Mouse (Mus musculus): ENCODE data around the gene Ccdc71l. TPM values are rescaled to one million over a fixed set of nuclear protein-coding genes. Genes with fewer than 3 reads are reported as not detected.

Gene Ccdc71l
- polyA plus RNA-seq, 1 experiment, result 4.0 TPM

DNA sequence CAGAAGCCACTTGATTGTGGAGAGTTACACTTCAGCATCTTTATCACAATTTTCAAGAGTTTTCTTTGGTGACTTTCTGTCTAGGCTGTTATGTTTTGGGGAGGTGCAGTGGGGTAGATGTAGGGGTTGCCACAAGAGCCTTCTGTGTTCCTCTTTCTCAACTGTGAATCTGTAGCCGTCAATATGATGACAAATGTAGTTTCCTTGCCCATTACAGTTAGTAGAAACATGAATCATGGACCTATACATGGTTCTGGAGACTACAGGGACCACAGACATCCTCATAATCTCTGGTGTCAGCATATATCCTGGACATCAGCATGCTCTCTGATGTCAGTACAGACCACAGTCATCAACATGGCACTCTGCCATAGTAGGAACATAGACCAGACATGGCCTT, 52.5 kb downstream of the Ccdc71l start:
- Histone ChIP-seq H3K4me3 (ENCODE audit: low read depth, low read length) (no peak overlapping the region), H3K27me3 (ENCODE audit: control insufficient read depth, insufficient read depth, low read length, poor library complexity, severe bottlenecking) (no peaks in the 10 kb centered on the region), H3K36me3 (ENCODE audit: control insufficient read depth, insufficient read depth, low read length, poor library complexity, severe bottlenecking) (no peaks in the 10 kb centered on the region), H3K9me3 (replicated peaks; ENCODE audit: control insufficient read depth, insufficient read depth, low read length, poor library complexity, severe bottlenecking) (peaks cover 2% of the 10 kb centered on the region; the same call in 1 of the 2 replicates), H3K4me1 (ENCODE audit: control insufficient read depth, insufficient read depth, low read length) (no peaks in the 10 kb centered on the region), H3K27ac (ENCODE audit: insufficient read depth, low read length) (no peak overlapping the region), H3K9ac (ENCODE audit: low read depth, poor library complexity, severe bottlenecking) (no peak overlapping the region)
- TF ChIP-seq CTCF (IDR thresholded peaks at IDR 0.05; ENCODE audit: low read depth, low read length), result no peak
- no peak for TF ChIP-seq EP300 (IDR thresholded peaks at IDR 0.05; ENCODE audit: insufficient read depth, low read depth, low read length)
- TF ChIP-seq POLR2A (IDR thresholded peaks at IDR 0.05; ENCODE audit: insufficient read depth, low read length), result no peak

Other genes with a start within 250 kb of the Ccdc71l start
- 0.17 and 0.21 TPM in 2 replicates for gene Pik3cg, start 170.0 kb upstream of the Ccdc71l start, polyA plus RNA-seq (2011; ENCODE audit: insufficient read depth, insufficient read length, low read depth, missing spikeins)